Mouse (Mus musculus): ENCODE results near the gene Adamts20.

Adamts20 gene

GRCm38 (mm10) chr15:94246669-94247068 lies 218.5 kb downstream of the Adamts20 start:
- DNase-seq: no peak

- no peak for DNase-seq
Measured at GRCm38 (mm10) chr15:94244336-94244735, 220.9 kb downstream of the Adamts20 start.

- DNase-seq: no peak
Measured at GRCm38 (mm10) chr15:94242133-94242532, 223.1 kb downstream of the Adamts20 start.

GRCm38 (mm10) chr15:94239637-94240036 lies 225.6 kb downstream of the Adamts20 start:
- DNase-seq: no peak

GRCm38 (mm10) chr15:94239127-94239526 lies 226.1 kb downstream of the Adamts20 start:
- DNase-seq: no peak

GRCm38 (mm10) chr15:94238058-94238876 lies 227.0 kb downstream of the Adamts20 start:
- DNase-seq: no peak

- DNase-seq: peak; percentile 43
Measured at GRCm38 (mm10) chr15:94236726-94237125, 228.5 kb downstream of the Adamts20 start.

GRCm38 (mm10) chr15:94236121-94236520 lies 229.1 kb downstream of the Adamts20 start:
- no peak for DNase-seq

- DNase-seq: no peak
Measured at GRCm38 (mm10) chr15:94235190-94235589, 230.0 kb downstream of the Adamts20 start.

- no peak for DNase-seq
Measured at GRCm38 (mm10) chr15:94231246-94231645, 234.0 kb downstream of the Adamts20 start.

- no peak for DNase-seq
Measured at GRCm38 (mm10) chr15:94227388-94227787, 237.8 kb downstream of the Adamts20 start.

GRCm38 (mm10) chr15:94223101-94223500 lies 242.1 kb downstream of the Adamts20 start:
- DNase-seq: no peak

- DNase-seq: peak; percentile 25
Measured at GRCm38 (mm10) chr15:94220686-94221085, 244.5 kb downstream of the Adamts20 start.

Measured in kidney, postnatal 14 days (tissue).